Mouse (Mus musculus) cerebellum, adult 2 months (tissue): ENCODE data around the gene 5730455P16Rik.

Source experiments
- CTCF ChIP-seq: fragments of 200-500 bp; IDR thresholded peaks from 2 replicates; pipeline ENCODE4 v1.5.1; 2011; ENCODE audit warnings: low read depth, mild to moderate bottlenecking, control low read depth, low read length, moderate library complexity, borderline replicate concordance; ENCODE audit not compliant: insufficient read depth
- POLR2A ChIP-seq: fragments of 200-500 bp; IDR thresholded peaks from 2 replicates; pipeline ENCODE4 v1.6.1; 2011; ENCODE audit warnings: low read length, control low read depth, borderline replicate concordance; ENCODE audit not compliant: insufficient read depth

DNA sequence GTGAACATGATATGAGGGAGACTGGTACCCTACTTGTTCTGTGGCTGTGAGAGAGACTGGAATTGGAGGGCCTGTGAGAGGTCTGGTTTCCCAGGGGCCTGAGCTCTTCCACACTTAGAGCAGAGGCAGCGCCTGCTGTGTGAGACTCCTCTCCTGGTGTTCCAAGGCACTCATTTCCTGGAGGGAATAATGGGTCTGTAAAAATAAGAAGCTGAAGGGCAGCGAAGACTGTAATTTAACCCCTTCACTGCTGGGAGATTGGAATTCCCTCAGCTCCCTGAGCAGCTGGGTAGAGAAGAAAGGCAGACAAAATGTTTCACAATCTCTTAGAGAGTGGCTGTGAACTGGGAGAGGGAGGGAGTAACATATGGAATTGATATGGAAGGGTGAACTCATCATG is 35.4 kb downstream of the 5730455P16Rik start:
- TF ChIP-seq CTCF: no peak
- no peak for TF ChIP-seq POLR2A
